Mouse (Mus musculus) forebrain, embryonic 16.5 days (tissue): ENCODE measurements at regions not wholly inside any gene's neighbourhood (a gene's known extent, or its start where the extent isn't known, plus 50 kb on each side); places are given as distances from the start of the nearest gene placed in this dataset.
A peak's percentile ranks its signal among the peaks of the same experiment; 100 is the strongest.
"Not testable (repeated sequence)": the region's sequence is repeated elsewhere in the genome, so short reads cannot be mapped to it uniquely, and the experiment has no call there.

Source experiments
- ATAC-seq: fragments of 200-750 bp; cut with Nextera tagmentation; 2 replicates; pipeline ENCODE4 v1.8.0; 2017; ENCODE audit warnings: mild to moderate bottlenecking, moderate library complexity
- H3K27ac ChIP-seq: fragments of 300-500 bp; sonication (generic); 2 replicates; pipeline ENCODE4 v1.5.1; 2014; ENCODE audit warnings: low read length, control low read depth
- H3K27me3 ChIP-seq: fragments of 300-500 bp; sonication (generic); replicated peaks from 2 replicates; pipeline ENCODE4 v1.6.1; 2014; ENCODE audit warnings: low read length; ENCODE audit not compliant: control insufficient read depth, insufficient read depth
- H3K36me3 ChIP-seq: fragments of 300-500 bp; sonication (generic); 2 replicates; pipeline ENCODE4 v1.6.1; 2014; ENCODE audit not compliant: control insufficient read depth, insufficient read depth
- H3K4me1 ChIP-seq: fragments of 300-500 bp; sonication (generic); replicated peaks from 2 replicates; pipeline ENCODE4 v1.6.1; 2014; ENCODE audit warnings: low read length; ENCODE audit not compliant: control insufficient read depth, insufficient read depth
- H3K4me2 ChIP-seq: fragments of 300-500 bp; sonication (generic); 2 replicates; pipeline ENCODE4 v1.6.1; 2014; ENCODE audit warnings: mild to moderate bottlenecking, low read length, control low read depth
- H3K4me3 ChIP-seq: fragments of 300-500 bp; sonication (generic); replicated peaks from 2 replicates; pipeline ENCODE4 v1.5.1; 2014; ENCODE audit warnings: mild to moderate bottlenecking, low read length, control low read depth
- H3K9ac ChIP-seq: fragments of 300-500 bp; sonication (generic); replicated peaks from 2 replicates; pipeline ENCODE4 v1.6.1; 2014; ENCODE audit warnings: low read depth, low read length, control low read depth
- H3K9me3 ChIP-seq: fragments of 300-500 bp; sonication (generic); 2 replicates; pipeline ENCODE4 v1.6.1; 2016; ENCODE audit warnings: low read length; ENCODE audit not compliant: control insufficient read depth
- WGBS: fragments of 180-500 bp; shearing (Covaris S2); extraction: QIAGEN DNeasy Blood & Tissue Kit; methylation state at CpG from one replicate; pipeline ENCODE4 v1.1.7; 2014; 5-methylcytosine and 5-hydroxymethylcytosine counted together

DNA sequence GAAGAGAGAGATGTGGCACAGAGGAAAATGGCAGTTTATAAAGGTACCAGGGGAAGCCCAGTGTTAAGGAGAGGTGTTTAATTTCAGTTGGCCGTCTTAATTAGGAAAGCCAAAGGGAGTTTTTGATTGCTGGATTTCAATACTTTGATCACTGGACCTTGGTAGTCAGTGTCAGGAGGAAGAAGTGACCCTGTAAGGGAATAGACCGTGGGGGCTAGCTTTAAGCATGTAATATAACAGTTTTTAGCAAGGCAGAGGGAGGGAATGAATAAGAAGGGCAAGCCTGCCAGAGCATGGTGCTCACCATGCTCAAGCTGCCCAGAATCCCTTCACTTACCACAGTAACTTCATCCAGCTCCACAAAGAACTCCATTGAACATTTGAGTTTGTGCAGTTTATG, 437.1 kb downstream of the Epm2a start:
- Histone ChIP-seq H3K4me2 (no peak overlapping the region), H3K36me3 (no peaks in the 10 kb centered on the region), H3K9me3 (no peaks in the 10 kb centered on the region), H3K27ac (no peak overlapping the region), H3K9ac (no peak overlapping the region), H3K4me3 (no peak overlapping the region), H3K27me3 (no peaks in the 10 kb centered on the region), H3K4me1 (no peaks in the 10 kb centered on the region)
- ATAC-seq = no peak
- 67% methylated on average over 2 of the region's 2 CpGs for WGBS

DNA sequence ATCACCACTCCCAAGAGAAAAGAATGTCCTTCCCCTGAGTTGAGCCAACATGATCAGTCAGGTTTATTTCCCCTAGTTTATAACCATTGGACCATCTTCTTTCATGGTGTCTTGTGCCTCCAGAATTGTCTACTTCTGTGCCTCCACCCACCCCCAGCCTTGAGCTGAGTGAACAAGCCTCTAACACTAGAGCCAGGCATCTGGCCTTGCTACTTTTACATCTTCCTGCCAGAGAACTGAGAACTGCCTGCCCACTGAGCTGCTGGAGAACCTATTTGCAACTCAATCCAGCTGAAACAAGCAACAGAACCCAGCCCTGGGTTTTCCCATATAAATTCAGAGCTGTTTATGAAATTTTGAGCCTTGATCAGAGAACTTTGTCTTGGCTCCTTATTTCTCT, 444.0 kb downstream of the Epm2a start:
- H3K4me2 ChIP-seq = no peak overlapping the region
- H3K27ac ChIP-seq = no peak overlapping the region
- no peak overlapping the region for H3K4me3 ChIP-seq
- H3K9ac ChIP-seq = no peak overlapping the region
- no peaks in the 10 kb centered on the region for H3K9me3 ChIP-seq
- no peak for ATAC-seq
- H3K36me3 ChIP-seq = no peaks in the 10 kb centered on the region
- H3K27me3 ChIP-seq = no peaks in the 10 kb centered on the region
- H3K4me1 ChIP-seq = no peaks in the 10 kb centered on the region

DNA sequence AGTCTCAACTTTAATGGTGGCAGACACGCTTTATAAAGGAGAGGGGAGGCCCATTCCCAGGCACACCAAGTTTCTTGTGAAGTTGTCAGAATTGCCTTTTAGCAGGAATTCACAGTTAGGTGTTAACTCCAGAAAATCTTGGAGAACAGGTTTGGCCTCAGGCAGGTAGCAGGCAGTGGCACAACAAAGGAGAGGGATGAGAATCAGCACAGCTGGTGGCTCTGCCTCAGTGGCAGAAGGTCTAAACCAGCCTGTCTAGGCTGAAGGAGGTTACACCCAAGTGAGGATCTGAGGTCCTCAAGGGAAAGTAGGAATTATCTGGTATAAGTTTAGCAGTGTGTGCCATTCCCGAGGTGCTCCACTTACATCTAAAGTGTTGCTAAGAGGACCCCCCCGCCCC, 456.3 kb downstream of the Epm2a start:
- no peak overlapping the region for H3K27ac ChIP-seq
- H3K36me3 ChIP-seq = no peaks in the 10 kb centered on the region
- no peak overlapping the region for H3K4me3 ChIP-seq
- no peak for ATAC-seq
- H3K4me2 ChIP-seq = no peak overlapping the region
- no peaks in the 10 kb centered on the region for H3K27me3 ChIP-seq
- no peaks in the 10 kb centered on the region for H3K4me1 ChIP-seq
- no peak overlapping the region for H3K9ac ChIP-seq
- 95% methylated on average over 3 of the region's 3 CpGs for WGBS
- H3K9me3 ChIP-seq = no peaks in the 10 kb centered on the region

DNA sequence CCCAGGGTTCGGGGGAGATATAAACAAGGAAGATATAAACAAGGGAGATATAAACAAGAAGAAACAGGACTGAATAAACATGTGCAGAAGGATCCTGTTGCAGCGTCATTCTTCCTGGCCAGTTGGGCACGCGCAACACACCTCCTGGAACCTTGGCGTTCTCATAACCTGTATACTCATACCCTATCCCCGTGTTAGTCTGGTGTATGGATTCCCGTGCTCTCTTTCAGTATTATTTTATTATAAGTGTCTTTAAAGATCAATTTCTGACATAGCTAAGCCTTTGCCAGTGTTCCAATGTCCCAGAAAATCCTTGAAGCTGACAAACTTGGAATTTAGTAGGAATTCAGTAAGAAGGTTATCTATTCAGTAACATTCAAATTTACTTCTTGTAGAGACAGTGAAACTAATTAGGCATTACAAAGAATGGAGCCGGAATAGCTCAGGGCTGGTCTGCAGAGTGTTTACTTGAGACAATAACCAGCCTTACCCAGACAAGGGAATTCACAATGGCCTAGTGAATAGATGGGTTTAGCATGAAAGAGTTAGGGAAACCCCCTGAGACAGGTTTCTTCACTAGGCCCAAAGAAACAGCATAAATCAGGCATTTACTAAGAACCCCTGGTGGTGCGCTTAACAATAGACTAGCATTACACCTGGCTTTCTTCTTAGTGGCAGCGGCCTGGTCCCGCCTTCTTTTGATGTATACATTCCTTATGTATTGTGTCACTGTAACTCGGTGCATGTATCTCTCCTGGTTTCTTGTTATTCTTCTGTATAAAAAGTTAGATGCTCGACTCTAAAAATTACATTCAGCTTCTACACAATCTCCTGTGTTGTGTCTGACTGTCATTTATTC, 458.4 kb downstream of the Epm2a start:
- not testable (repeated sequence) for H3K27me3 ChIP-seq, ATAC-seq, H3K4me1 ChIP-seq, H3K4me2 ChIP-seq, H3K9ac ChIP-seq, H3K36me3 ChIP-seq, H3K4me3 ChIP-seq, H3K27ac ChIP-seq, H3K9me3 ChIP-seq
- WGBS = 57% methylated on average over 13 of the region's 13 CpGs

DNA sequence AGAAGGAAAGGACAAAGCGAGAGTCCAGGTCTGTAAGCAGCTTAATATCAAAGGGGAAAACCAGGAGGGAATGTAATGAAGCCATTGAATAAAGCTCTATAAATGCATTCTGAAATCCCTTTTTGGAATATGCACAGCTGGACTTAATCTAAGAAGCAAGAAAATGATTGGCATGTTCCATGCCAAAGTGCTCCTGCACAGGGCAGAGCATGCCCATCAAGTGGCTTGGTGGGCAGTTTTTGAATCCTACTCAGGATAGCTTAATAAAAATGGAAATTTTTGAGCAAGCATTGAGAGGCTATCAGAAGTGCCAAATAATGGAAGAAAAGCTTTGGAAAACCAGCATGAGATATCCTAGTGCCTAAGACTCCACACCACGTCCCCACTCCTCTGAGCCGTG, 466.1 kb downstream of the Epm2a start:
- Histone ChIP-seq H3K36me3 (no peaks in the 10 kb centered on the region), H3K4me1 (no peaks in the 10 kb centered on the region), H3K27me3 (no peaks in the 10 kb centered on the region), H3K4me3 (no peak overlapping the region), H3K9me3 (0 out of 2 replicates have a peak, but pooled peaks cover 3% of the 10 kb centered on the region), H3K9ac (no peak overlapping the region), H3K27ac (no peak overlapping the region), H3K4me2 (no peak overlapping the region)
- 68% methylated on average over 3 of the region's 3 CpGs for WGBS
- ATAC-seq = no peak

DNA sequence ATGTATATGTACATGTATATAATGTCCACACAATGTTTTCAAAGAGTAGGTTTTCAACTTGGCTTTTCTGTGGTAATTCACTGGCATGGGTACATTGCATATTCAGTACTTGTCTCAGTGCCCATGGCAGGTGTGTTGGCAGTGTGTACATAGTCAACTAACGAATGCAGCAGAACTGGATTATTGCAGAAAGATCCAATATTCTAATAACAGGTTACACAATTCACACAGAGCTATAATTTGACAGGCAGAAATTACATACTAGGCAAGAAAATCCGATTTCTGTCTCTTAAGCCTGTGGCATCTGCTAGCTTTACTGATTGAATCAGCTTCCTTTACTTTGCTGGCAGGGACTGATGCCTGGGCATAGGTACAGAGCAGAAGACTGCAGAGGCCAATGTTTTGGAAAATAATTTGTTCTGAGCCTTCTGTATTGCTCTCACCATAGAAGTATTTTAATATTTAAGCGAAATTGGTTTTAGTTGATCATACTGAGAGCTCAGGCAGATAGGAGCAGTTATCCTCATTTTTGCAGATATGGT, 479.3 kb downstream of the Epm2a start:
- no peaks in the 10 kb centered on the region for H3K27me3 ChIP-seq
- ATAC-seq = peak; percentile 82
- H3K4me2 ChIP-seq = no peak overlapping the region
- 58% methylated on average over 3 of the region's 3 CpGs for WGBS
- no peak overlapping the region for H3K27ac ChIP-seq
- H3K4me1 ChIP-seq = no peaks in the 10 kb centered on the region
- no peak overlapping the region for H3K4me3 ChIP-seq
- no peaks in the 10 kb centered on the region for H3K9me3 ChIP-seq
- no peaks in the 10 kb centered on the region for H3K36me3 ChIP-seq
- H3K9ac ChIP-seq = no peak overlapping the region

DNA sequence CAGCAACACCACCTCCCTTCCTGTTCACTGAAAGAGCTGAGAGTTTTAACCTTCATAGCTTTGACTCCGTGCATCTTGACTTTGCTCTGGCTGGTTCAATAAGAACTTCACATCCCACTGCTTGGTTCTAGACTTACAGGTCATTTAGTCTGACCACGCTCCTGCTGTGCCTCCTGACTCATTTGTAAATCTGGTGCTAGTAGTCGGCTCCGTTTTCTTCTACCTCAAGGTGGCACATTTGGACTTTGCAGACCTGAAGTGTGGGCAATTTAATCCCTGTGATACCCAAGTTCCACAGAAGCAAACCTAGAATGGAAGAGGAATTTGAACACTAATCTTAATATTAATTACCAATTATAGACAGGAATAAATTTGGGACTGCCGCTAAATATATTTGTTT, 497.9 kb downstream of the Epm2a start:
- 78% methylated on average over 5 of the region's 5 CpGs for WGBS
- ATAC-seq = no peak
- Histone ChIP-seq H3K27me3 (no peaks in the 10 kb centered on the region), H3K36me3 (no peaks in the 10 kb centered on the region), H3K4me2 (no peak overlapping the region), H3K4me1 (no peaks in the 10 kb centered on the region), H3K9me3 (no peaks in the 10 kb centered on the region), H3K4me3 (no peak overlapping the region), H3K9ac (no peak overlapping the region), H3K27ac (no peak overlapping the region)

DNA sequence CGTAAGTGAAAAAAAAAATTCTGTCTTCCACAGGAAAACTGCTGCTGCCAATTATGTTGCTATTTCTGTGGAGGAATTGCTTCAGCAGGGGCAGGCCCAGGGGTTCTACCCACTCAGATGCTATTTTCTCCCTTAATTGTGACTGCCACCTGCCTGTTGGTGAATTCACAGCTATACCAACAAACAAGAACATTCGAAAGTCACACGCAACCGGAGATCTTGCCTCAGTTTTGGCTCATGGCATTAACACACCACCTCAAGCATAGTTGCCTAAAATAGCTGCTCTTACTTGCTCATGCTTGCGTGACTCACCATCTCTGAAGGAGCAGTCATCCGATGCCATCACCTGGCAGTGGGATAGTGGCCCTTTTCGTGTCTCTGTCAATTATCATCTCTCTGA, 498.3 kb downstream of the Epm2a start:
- Histone ChIP-seq H3K4me2 (no peak overlapping the region), H3K9me3 (no peaks in the 10 kb centered on the region), H3K27me3 (no peaks in the 10 kb centered on the region), H3K4me3 (no peak overlapping the region), H3K27ac (no peak overlapping the region), H3K9ac (no peak overlapping the region), H3K36me3 (no peaks in the 10 kb centered on the region), H3K4me1 (no peaks in the 10 kb centered on the region)
- ATAC-seq = no peak
- 89% methylated on average over 7 of the region's 7 CpGs for WGBS

DNA sequence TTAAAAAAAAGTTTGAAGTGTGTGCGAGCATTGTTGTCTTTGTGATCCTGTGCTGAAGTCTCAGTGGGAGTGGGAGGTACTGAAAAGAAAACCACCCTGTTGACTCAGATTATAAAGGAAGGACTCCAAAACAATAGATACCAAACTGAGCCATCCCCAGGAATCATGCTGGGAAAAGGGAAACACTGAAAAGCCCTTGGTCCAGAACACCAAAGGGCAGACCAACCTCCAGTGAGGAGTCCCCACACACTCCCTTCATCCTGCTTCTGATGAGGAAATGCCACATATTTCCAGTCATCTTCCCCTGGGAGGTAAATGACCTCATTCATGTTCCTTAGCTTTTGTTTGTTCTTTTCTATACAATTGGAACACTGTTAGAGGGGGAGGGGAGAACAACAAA, 502.9 kb downstream of the Epm2a start:
- ATAC-seq = no peak
- Histone ChIP-seq H3K36me3 (no peaks in the 10 kb centered on the region), H3K9ac (no peak overlapping the region), H3K9me3 (no peaks in the 10 kb centered on the region), H3K27ac (no peak overlapping the region), H3K4me2 (no peak overlapping the region), H3K4me3 (no peak overlapping the region), H3K27me3 (no peaks in the 10 kb centered on the region), H3K4me1 (no peaks in the 10 kb centered on the region)
- 46% methylated on average over 1 of the region's 1 CpGs for WGBS
